9 mouse cellular contexts compared by ENCODE assay signal in genomic region chr1:21089661-21090117, GRCm38 (mm10). TPM values are rescaled to one million over a fixed set of nuclear protein-coding genes. Genes with fewer than 3 reads are reported as not detected.
DNase-seq lines count a peak whose midpoint lies in the region; ATAC-seq and TF ChIP-seq lines count a peak whose summit lies in the region.
"Had no signal": no experiment of that assay in that cellular context is flagged by ENCODE, and none has a peak within 500 bp of the region (broad histone marks: within the 10 kb centered on the region; RNA-seq: fewer than 3 reads in every experiment).

No protein-coding gene starts in this region.

- H3K9ac ChIP-seq in heart, embryonic 13.5 days: peak overlapping the region; percentile 8; the same call in 1 of the 2 replicates
- 0 out of 2 replicates have a peak overlapping the region, but pooled peaks have one; percentile 12 for H3K9ac ChIP-seq in lung, postnatal 0 days (replicated peaks; ENCODE audit: low read depth)
- H3K9ac ChIP-seq in heart, embryonic 16.5 days (ENCODE audit: low read length): peak overlapping the region; percentile 0; the same call in 1 of the 2 replicates

- peak overlapping the region; percentile 20; the same call in 1 of the 2 replicates for H3K4me2 ChIP-seq in heart, embryonic 13.5 days
- H3K4me2 ChIP-seq in lung, postnatal 0 days (replicated peaks; ENCODE audit: low read depth, low read length): no peak overlapping the region
- H3K4me2 ChIP-seq in heart, embryonic 16.5 days (ENCODE audit: low read depth, low read length): peak overlapping the region; percentile 28; the same call in 1 of the 2 replicates

- TF ChIP-seq CTCF in lung, postnatal 0 days (IDR thresholded peaks at IDR 0.05): no peak
- TF ChIP-seq CTCF in thymus, adult 2 months (IDR thresholded peaks at IDR 0.05; ENCODE audit: borderline replicate concordance, control insufficient read depth, extremely low read depth, insufficient read depth, low read length, poor library complexity): no peak

- intact Hi-C loops in heart, postnatal 36 days (cut with DNase I): no loop called here

- no peak overlapping the region for H3K4me3 ChIP-seq in heart, embryonic 13.5 days
- H3K4me3 ChIP-seq in lung, postnatal 0 days (ENCODE audit: low read depth, low read length): no peak overlapping the region
- no peak overlapping the region for H3K4me3 ChIP-seq in heart, embryonic 16.5 days (ENCODE audit: low read length)
- no peak overlapping the region for H3K4me3 ChIP-seq in thymus, adult 2 months (ENCODE audit: control insufficient read depth, insufficient read depth, low read length)

- TF ChIP-seq POLR2A in thymus, adult 2 months (IDR thresholded peaks at IDR 0.05; ENCODE audit: control insufficient read depth, extremely low read depth, insufficient read depth, low read length, poor library complexity): no peak

- peaks cover 22% of the 10 kb centered on the region for H3K4me1 ChIP-seq in heart, embryonic 13.5 days
- H3K4me1 ChIP-seq in lung, postnatal 0 days (ENCODE audit: insufficient read depth, low read depth, low read length): peaks cover 6% of the 10 kb centered on the region; the same call in 1 of the 2 replicates
- peaks cover 11% of the 10 kb centered on the region for H3K4me1 ChIP-seq in heart, embryonic 16.5 days (ENCODE audit: control insufficient read depth, insufficient read depth, low read length)
- no peaks in the 10 kb centered on the region for H3K4me1 ChIP-seq in thymus, adult 2 months (replicated peaks; ENCODE audit: control insufficient read depth, insufficient read depth, low read length)

- DNase-seq in heart, postnatal 36 days: no peak
- no peak for DNase-seq in lung, postnatal 0 days (ENCODE audit: low spot score)
- DNase-seq in lung, postnatal 14 days: no peak
- no peak for DNase-seq in thymus, adult 2 months
- DNase-seq in Muller cell, postnatal 12 days (ENCODE audit: inconsistent ontology term): no peak
- DNase-seq: thymus, postnatal 25 days had no signal

- peak overlapping the region; percentile 79 for H3K27ac ChIP-seq in heart, embryonic 13.5 days (replicated peaks)
- H3K27ac ChIP-seq in lung, postnatal 0 days (ENCODE audit: low read length): peak overlapping the region; percentile 55; the same call in 1 of the 2 replicates
- H3K27ac ChIP-seq in heart, embryonic 16.5 days (ENCODE audit: low read length): peak overlapping the region; percentile 60
- H3K27ac ChIP-seq in thymus, adult 2 months (ENCODE audit: control insufficient read depth, insufficient read depth, low read length): no peak overlapping the region

- H3K27me3 ChIP-seq in heart, embryonic 13.5 days (replicated peaks): no peaks in the 10 kb centered on the region
- no peaks in the 10 kb centered on the region for H3K27me3 ChIP-seq in lung, postnatal 0 days (replicated peaks; ENCODE audit: insufficient read depth, low read length)
- no peaks in the 10 kb centered on the region for H3K27me3 ChIP-seq in heart, embryonic 16.5 days (ENCODE audit: control insufficient read depth, insufficient read depth, low read length)
- no peaks in the 10 kb centered on the region for H3K27me3 ChIP-seq in thymus, adult 2 months (ENCODE audit: control insufficient read depth, insufficient read depth, low read length)

- WGBS in heart, embryonic 13.5 days: 26% methylated on average over 6 of the region's 6 CpGs
- 22% methylated on average over 6 of the region's 6 CpGs for WGBS in lung, postnatal 0 days
- WGBS in heart, embryonic 16.5 days: 28% methylated on average over 6 of the region's 6 CpGs
- 72% methylated on average over 6 of the region's 6 CpGs for WGBS in thymus, adult 2 months

- TF ChIP-seq EP300 in lung, postnatal 0 days (IDR thresholded peaks at IDR 0.05): no peak

- no peaks in the 10 kb centered on the region for H3K9me3 ChIP-seq in heart, embryonic 13.5 days
- no peaks in the 10 kb centered on the region for H3K9me3 ChIP-seq in lung, postnatal 0 days (ENCODE audit: low read length)
- H3K9me3 ChIP-seq in heart, embryonic 16.5 days (replicated peaks; ENCODE audit: control insufficient read depth, low read length): no peaks in the 10 kb centered on the region

- ATAC-seq in heart, embryonic 13.5 days (ENCODE audit: extremely low read depth, insufficient number of reproducible peaks, low FRiP score, low TSS enrichment): no peak
- peak; percentile 71 for ATAC-seq in lung, postnatal 0 days
- peak; percentile 86 for ATAC-seq in heart, embryonic 16.5 days (replicated peaks; ENCODE audit: extremely low read depth, insufficient read depth, low FRiP score)
- ATAC-seq in megakaryocyte-erythroid progenitor cell, adult 5-6 weeks (replicated peaks; ENCODE audit: low FRiP score, low TSS enrichment, poor library complexity, severe bottlenecking): peak; percentile 81

- no peaks in the 10 kb centered on the region for H3K36me3 ChIP-seq in heart, embryonic 13.5 days
- H3K36me3 ChIP-seq in lung, postnatal 0 days (ENCODE audit: insufficient read depth, low read length): no peaks in the 10 kb centered on the region
- no peaks in the 10 kb centered on the region for H3K36me3 ChIP-seq in heart, embryonic 16.5 days (ENCODE audit: control insufficient read depth, insufficient read depth)
- H3K36me3 ChIP-seq in thymus, adult 2 months (ENCODE audit: control insufficient read depth, insufficient read depth, low read length): no peaks in the 10 kb centered on the region

RNA-seq across cellular contexts. Expression of gene Tram2, which starts 10.7 kb away (rescaled TPM):
- polyA plus RNA-seq in heart, embryonic 13.5 days (2015; fragmentation: Nextera tagmentation; extraction: Ambion mirVana): 4.3 and 4.4 TPM in 2 replicates
- 1 to 10 TPM; 5.7 to 7.3 TPM for total RNA-seq in heart, postnatal 36 days (2021)
- 8.1 and 8.3 TPM in 2 replicates for polyA plus RNA-seq in lung, postnatal 0 days (2015; fragmentation: Nextera tagmentation; extraction: Ambion mirVana)
- 3.3 and 3.6 TPM in 2 replicates for polyA plus RNA-seq in heart, embryonic 16.5 days (2015; fragmentation: Nextera tagmentation; extraction: Ambion mirVana)
- total RNA-seq in megakaryocyte-erythroid progenitor cell, adult 5-6 weeks (2014; fragmentation: Nextera tagmentation): 1.8 and 2.9 TPM in 2 replicates
- 0.19 and 1.1 TPM in 2 replicates for total RNA-seq in megakaryocyte-erythroid progenitor cell, adult 5-6 weeks (2017)
- 9.2 and 10.2 TPM in 2 replicates for polyA plus RNA-seq in thymus, adult 2 months (2012; rRNA removed)
